Mouse (Mus musculus): ENCODE measurements around the gene 4930404H24Rik.

4930404H24Rik gene

DNA sequence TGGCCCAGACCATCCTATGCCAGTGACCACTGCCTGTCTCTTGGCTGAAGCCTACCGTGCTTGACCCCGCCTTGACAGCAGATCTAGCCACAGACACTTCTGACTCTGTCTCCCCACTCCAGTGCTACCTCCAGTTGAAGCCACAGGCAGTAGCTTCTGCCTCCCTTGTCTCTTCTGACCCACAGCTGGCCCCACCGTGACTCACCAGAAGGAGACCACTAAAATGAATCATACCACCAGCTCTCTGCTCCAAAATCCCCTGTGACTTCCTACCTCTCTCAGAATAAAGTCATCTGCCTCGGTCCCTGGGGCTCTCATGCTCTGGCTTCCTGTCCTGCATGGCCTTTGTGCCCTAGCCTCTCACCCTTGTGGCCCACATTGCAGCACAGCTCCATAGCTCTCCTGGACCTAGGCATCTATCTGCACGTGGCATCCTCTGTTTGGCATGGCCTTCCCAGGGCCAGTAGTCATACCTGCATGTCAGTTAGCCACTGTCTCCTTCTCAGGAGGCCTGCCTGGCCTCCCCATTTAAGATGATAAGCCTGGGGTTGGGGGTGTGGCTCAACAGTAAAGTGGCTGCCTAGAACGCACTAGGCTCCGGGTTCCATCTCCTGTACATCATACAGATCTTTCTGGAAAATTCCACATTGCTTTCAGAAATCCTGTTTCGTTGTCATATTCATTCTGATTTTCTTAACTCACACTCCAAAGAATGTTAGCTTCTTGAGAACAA, 50.5 kb downstream of the 4930404H24Rik start:
- DNase-seq: no peak

Measured in kidney, postnatal 10 days (tissue).